Mouse (Mus musculus): Measurements from ENCODE around the gene Lif.

DNA sequence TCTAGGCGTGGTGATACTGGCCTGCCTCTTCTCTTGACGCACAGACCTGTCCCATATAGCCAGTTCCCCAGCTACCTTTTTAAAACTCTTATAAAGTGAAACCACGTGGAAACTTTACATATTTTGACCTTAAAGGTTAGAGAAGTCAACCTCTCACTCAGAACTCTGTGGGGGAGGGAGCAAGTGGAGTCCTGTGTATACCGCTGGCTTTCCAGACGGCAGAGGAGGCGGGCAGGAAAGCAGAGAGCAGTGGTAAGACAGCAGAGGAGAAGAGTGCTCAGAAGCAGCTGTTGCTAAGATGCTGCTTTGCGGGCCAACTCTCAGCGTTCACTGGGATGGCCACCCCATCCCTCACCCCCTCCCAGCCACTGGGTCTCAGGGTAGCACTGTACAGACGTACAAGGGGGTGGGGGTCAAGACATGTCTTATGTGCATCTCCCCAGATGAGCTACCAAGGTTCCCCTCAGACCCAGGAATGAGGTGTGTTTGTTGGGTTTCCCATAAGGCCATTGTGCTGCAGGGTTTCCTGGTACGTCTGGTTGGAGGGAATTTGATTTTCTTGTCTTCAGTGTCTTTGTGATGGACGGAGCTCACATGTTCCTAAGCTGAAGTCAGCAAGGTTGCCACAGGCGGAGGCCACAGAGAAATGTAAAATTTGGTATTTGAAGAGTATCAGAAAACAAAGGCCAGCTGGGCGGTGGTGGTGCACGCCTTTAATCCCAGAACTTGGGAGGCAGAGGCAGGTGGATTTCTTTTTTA is 10.0 kb upstream of the Lif start:
- TF ChIP-seq POLR2A (IDR thresholded peaks at IDR 0.05; ENCODE audit: insufficient read depth, low read depth, low read length) (no peak), CTCF (IDR thresholded peaks at IDR 0.05; ENCODE audit: insufficient read depth, low read depth, low read length) (no peak)
